Mouse (Mus musculus) liver, postnatal 0 days (tissue): ENCODE results near the gene Ocel1.

Experiments used
- CTCF ChIP-seq: sonication (generic); IDR thresholded peaks from 2 replicates; pipeline ENCODE4 v1.5.1; 2016; ENCODE audit warnings: antibody characterized with exemption, low read depth
- EP300 ChIP-seq: IDR thresholded peaks from 2 replicates; pipeline ENCODE4 v1.6.1; 2016; ENCODE audit warnings: antibody characterized with exemption, low read depth, mild to moderate bottlenecking

- TF ChIP-seq CTCF = no peak
- TF ChIP-seq EP300 = no peak
Measured at GRCm38 (mm10) chr8:71379512-71380075, 8.5 kb downstream of the Ocel1 start.
